Mouse (Mus musculus) stomach, postnatal 0 days (tissue): ENCODE results near the gene Trp53.

Experiments used
- CTCF ChIP-seq: IDR thresholded peaks from 2 replicates; pipeline ENCODE4 v1.5.1; 2016; ENCODE audit warnings: antibody characterized with exemption, low read depth, mild to moderate bottlenecking, moderate library complexity
- EP300 ChIP-seq: optimal IDR thresholded peaks from 2 replicates; pipeline ENCODE3; 2016; ENCODE audit warnings: antibody characterized with exemption

- TF ChIP-seq CTCF (no peak), EP300 (no peak)
Measured at GRCm38 (mm10) chr11:69559183-69559582, 21.0 kb upstream of the Trp53 start.
